Mouse (Mus musculus) erythroblast, adult 5-6 weeks (primary cell): ENCODE results near the gene Gpn3. TPM values are rescaled to one million over a fixed set of nuclear protein-coding genes. Genes with fewer than 3 reads are reported as not detected.
"Not testable (repeated sequence)": the region's sequence is repeated elsewhere in the genome, so short reads cannot be mapped to it uniquely, and the experiment has no call there.

Experiments
- ATAC-seq: replicated peaks from 2 replicates; pipeline ENCODE4 v1.8.0; 2016; ENCODE audit warnings: moderate number of reproducible peaks, mild to moderate bottlenecking, moderate TSS enrichment, inconsistent platforms; ENCODE audit not compliant: poor library complexity, low FRiP score, severe bottlenecking
- total RNA-seq, 2 experiments: library from RNA; stranded (forward) in 1 of 2; stranded (reverse) in 1 of 2; fragments of 150-400 nt in 1 of 2; fragments of 200-764, 138-1000 nt in 1 of 2; gene quantifications; 2 replicates each; pipeline versions ENCODE4 v1.2.3 to v1.2.4; 2015 to 2017; ENCODE audit warnings: low replicate concordance in 2 of 2

The Gpn3 gene
- total RNA-seq, 2 experiments from 2014 or later, result 21.1 to 25.0 TPM

GRCm38 (mm10) chr5:122414351-122414750, 42.7 kb downstream of the Gpn3 start:
- no peak for ATAC-seq

- ATAC-seq, result no peak
Observed at GRCm38 (mm10) chr5:122415465-122415864, 43.8 kb downstream of the Gpn3 start.

- ATAC-seq, result not testable (repeated sequence)
Observed at GRCm38 (mm10) chr5:122420676-122421075, 49.0 kb downstream of the Gpn3 start.

GRCm38 (mm10) chr5:122421271-122422068, 49.8 kb downstream of the Gpn3 start, which contains the start of gene Anapc7:
Gene Anapc7, plus strand, starts transcription at chr5:122421693.
- peak; percentile 51 for ATAC-seq

GRCm38 (mm10) chr5:122422071-122422964, 50.6 kb downstream of the Gpn3 start:
- peak; percentile 93 for ATAC-seq

- peak; percentile 37; the same call in 1 of the 2 replicates for ATAC-seq
Observed at GRCm38 (mm10) chr5:122423083-122423482, 51.4 kb downstream of the Gpn3 start.

GRCm38 (mm10) chr5:122425550-122425949, 53.9 kb downstream of the Gpn3 start:
- no peak for ATAC-seq

GRCm38 (mm10) chr5:122430036-122430775, 58.5 kb downstream of the Gpn3 start:
- ATAC-seq, result no peak

GRCm38 (mm10) chr5:122431221-122431620, 59.5 kb downstream of the Gpn3 start:
- ATAC-seq, result no peak

Other genes with a start within 250 kb of the Gpn3 start
- not detected in 2 replicates for gene Ccdc63, start 231.1 kb upstream of the Gpn3 start, total RNA-seq (2015; ENCODE audit: low replicate concordance)
- gene Ccdc63, start 231.1 kb upstream of the Gpn3 start, total RNA-seq (2017; ENCODE audit: low replicate concordance), result 4.0 TPM in 1 of 2 replicates, not detected in the other
- gene Ppp1cc, start 213.6 kb upstream of the Gpn3 start, total RNA-seq (2015; ENCODE audit: low replicate concordance), result 141 and 170 TPM in 2 replicates
- gene Ppp1cc, start 213.6 kb upstream of the Gpn3 start, total RNA-seq (2017; ENCODE audit: low replicate concordance), result 94.2 and 102 TPM in 2 replicates
- gene Hvcn1, start 165.1 kb upstream of the Gpn3 start, total RNA-seq (2015; ENCODE audit: low replicate concordance), result 25.4 and 25.9 TPM in 2 replicates
- 18.5 and 37.0 TPM in 2 replicates for gene Hvcn1, start 165.1 kb upstream of the Gpn3 start, total RNA-seq (2017; ENCODE audit: low replicate concordance)
- gene Tctn1, start 107.4 kb upstream of the Gpn3 start, total RNA-seq (2015; ENCODE audit: low replicate concordance), result 0.42 TPM in 1 of 2 replicates, not detected in the other
- gene Tctn1, start 107.4 kb upstream of the Gpn3 start, total RNA-seq (2017; ENCODE audit: low replicate concordance), result 3.6 and 5.9 TPM in 2 replicates
- gene Pptc7, start 87.5 kb upstream of the Gpn3 start, total RNA-seq (2015; ENCODE audit: low replicate concordance), result 2.1 and 2.9 TPM in 2 replicates
- 1.4 and 4.0 TPM in 2 replicates for gene Pptc7, start 87.5 kb upstream of the Gpn3 start, total RNA-seq (2017; ENCODE audit: low replicate concordance)
- 1.5 TPM in 1 of 2 replicates, not detected in the other for gene Rad9b, start 17.6 kb upstream of the Gpn3 start, total RNA-seq (2015; ENCODE audit: low replicate concordance)
- gene Rad9b, start 17.6 kb upstream of the Gpn3 start, total RNA-seq (2017; ENCODE audit: low replicate concordance), result 0.56 TPM in 1 of 2 replicates, not detected in the other
- gene Vps29, start 17.5 kb upstream of the Gpn3 start, total RNA-seq (2015; ENCODE audit: low replicate concordance), result 43.9 and 44.2 TPM in 2 replicates
- 19.8 and 23.4 TPM in 2 replicates for gene Vps29, start 17.5 kb upstream of the Gpn3 start, total RNA-seq (2017; ENCODE audit: low replicate concordance)
- gene Fam216a, start 488 bp downstream of the Gpn3 start, total RNA-seq (2015; ENCODE audit: low replicate concordance), result 6.5 and 9.0 TPM in 2 replicates
- 5.9 and 6.4 TPM in 2 replicates for gene Fam216a, start 488 bp downstream of the Gpn3 start, total RNA-seq (2017; ENCODE audit: low replicate concordance)
- gene Arpc3, start 20.0 kb downstream of the Gpn3 start, total RNA-seq (2015; ENCODE audit: low replicate concordance), result 98.4 and 108 TPM in 2 replicates
- 220 and 303 TPM in 2 replicates for gene Arpc3, start 20.0 kb downstream of the Gpn3 start, total RNA-seq (2017; ENCODE audit: low replicate concordance)
- 13.2 and 14.6 TPM in 2 replicates for gene Anapc7, start 49.8 kb downstream of the Gpn3 start, total RNA-seq (2015; ENCODE audit: low replicate concordance)
- 15.9 and 16.3 TPM in 2 replicates for gene Anapc7, start 49.8 kb downstream of the Gpn3 start, total RNA-seq (2017; ENCODE audit: low replicate concordance)
- gene Atp2a2, start 130.3 kb downstream of the Gpn3 start, total RNA-seq (2015; ENCODE audit: low replicate concordance), result 20.2 and 37.4 TPM in 2 replicates
- gene Atp2a2, start 130.3 kb downstream of the Gpn3 start, total RNA-seq (2017; ENCODE audit: low replicate concordance), result 38.8 and 71.8 TPM in 2 replicates
- gene Ift81, start 242.6 kb downstream of the Gpn3 start, total RNA-seq (2015; ENCODE audit: low replicate concordance), result not detected in 2 replicates
- gene Ift81, start 242.6 kb downstream of the Gpn3 start, total RNA-seq (2017; ENCODE audit: low replicate concordance), result 0.51 TPM in 1 of 2 replicates, not detected in the other